Mouse (Mus musculus) ZHBTc4 (cell line): ENCODE results near the gene Sema5a.

Experiments used
- DNase-seq: peaks from one replicate; pipeline ENCODE4 v3.0.0-alpha.2; 2011; ENCODE audit warnings: low read depth, low spot score

The Sema5a gene

DNA sequence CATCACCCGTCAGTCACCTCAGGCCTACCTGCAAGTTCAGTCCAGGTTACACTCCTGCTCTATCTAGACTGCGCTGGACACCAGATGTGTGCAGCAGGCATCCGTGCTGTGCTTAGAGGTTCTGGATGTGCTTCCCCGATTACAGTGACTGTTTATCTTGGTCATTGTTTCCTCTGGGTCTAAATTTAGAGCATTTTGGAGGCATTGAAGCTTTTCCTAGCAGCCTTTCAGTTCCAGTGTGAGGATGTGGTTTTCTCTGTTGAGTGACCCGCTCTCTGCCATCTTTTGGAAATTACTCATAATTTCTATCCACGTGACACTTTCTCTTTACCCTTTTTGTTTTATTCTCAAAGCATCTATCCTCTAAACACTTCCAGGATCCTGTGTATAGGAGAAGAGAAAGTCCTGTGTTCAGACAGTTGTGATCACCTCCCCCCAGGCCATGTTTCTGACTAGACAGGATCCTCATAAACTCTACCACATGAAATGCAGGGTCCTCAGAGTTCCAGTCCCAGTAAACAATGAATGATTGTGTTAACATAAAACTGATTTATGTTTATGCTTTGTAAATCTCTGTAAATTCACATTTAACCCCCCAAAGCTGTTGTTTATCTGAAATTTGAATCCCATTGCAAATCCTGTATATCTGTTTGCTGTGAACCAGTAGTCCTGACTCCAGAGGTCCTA, 62.1 kb downstream of the Sema5a start:
- no peak for DNase-seq

DNA sequence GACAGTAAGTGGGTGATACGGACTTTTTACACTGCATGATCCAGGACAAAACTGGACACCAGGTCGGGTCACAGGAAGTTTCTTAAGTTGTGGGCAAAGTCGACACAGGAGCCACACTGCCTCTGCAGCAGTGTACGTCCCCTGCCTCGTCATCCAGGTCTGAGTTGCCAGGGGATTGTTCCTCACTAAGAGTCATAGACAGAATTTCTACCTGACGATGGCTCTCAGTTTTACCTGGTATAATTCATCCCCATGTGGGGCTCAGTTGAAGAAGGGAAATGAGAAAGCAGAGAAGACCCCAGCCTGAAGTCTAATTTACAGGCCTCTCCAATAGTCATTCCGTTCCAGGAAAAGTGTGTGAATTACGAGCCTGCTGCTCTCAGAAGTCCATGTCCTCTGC, 66.2 kb downstream of the Sema5a start:
- DNase-seq = no peak

DNA sequence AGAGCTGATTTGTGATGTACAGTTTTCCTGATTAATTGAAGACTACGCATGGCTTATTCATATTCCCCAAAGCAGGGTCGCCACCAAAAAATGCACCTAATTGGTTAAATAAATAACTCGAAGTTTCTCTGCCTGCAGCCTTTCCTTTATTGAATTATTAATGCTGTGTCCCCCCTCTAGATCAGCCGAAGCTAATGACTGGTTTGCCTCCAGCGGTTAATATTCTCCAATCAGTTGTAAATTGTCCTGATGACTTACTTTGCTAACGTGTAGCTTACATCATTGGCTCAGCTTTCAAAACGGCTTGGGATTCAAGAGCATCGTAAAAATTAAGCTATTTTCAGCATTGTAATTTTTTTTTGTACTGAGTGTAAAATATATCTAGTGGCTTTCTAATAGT, 66.7 kb downstream of the Sema5a start:
- DNase-seq = no peak

GRCm38 (mm10) chr15:32317074-32317473, 72.5 kb downstream of the Sema5a start:
- DNase-seq = no peak

- DNase-seq = no peak
These were observed 76.1 kb downstream of the Sema5a start for GRCm38 (mm10) chr15:32320739-32321138.

- DNase-seq = no peak
These were observed 78.0 kb downstream of the Sema5a start for GRCm38 (mm10) chr15:32322455-32323220.

DNA sequence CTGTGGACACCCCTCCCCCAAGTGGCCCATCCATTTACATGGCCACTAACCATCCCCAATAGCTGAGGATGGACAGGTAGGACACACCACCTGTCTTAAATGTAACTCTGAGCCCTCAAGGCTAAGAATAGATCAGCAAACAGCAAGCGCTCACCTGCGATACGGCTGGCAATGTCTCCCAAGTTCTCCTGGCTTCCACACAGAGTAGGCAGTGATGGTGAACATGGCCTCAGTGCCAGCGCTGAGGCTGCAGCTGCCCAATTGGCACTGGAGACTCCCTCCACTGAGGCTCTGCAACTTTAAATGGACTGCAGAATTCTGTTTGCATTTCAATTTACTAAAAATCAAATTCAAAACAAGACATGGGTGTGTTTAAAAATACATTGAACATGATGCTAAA, 78.6 kb downstream of the Sema5a start:
- no peak for DNase-seq

GRCm38 (mm10) chr15:32324105-32324504, 79.5 kb downstream of the Sema5a start:
- no peak for DNase-seq

- no peak for DNase-seq
These were observed 83.9 kb downstream of the Sema5a start for GRCm38 (mm10) chr15:32328370-32329004.

GRCm38 (mm10) chr15:32329670-32330330, 85.2 kb downstream of the Sema5a start:
- DNase-seq = no peak

GRCm38 (mm10) chr15:32330427-32330826, 85.8 kb downstream of the Sema5a start:
- DNase-seq = no peak

GRCm38 (mm10) chr15:32331037-32331436, 86.4 kb downstream of the Sema5a start:
- no peak for DNase-seq

- DNase-seq = no peak
These were observed 88.8 kb downstream of the Sema5a start for GRCm38 (mm10) chr15:32333456-32333855.

- DNase-seq = no peak
These were observed 93.2 kb downstream of the Sema5a start for GRCm38 (mm10) chr15:32337810-32338209.

DNA sequence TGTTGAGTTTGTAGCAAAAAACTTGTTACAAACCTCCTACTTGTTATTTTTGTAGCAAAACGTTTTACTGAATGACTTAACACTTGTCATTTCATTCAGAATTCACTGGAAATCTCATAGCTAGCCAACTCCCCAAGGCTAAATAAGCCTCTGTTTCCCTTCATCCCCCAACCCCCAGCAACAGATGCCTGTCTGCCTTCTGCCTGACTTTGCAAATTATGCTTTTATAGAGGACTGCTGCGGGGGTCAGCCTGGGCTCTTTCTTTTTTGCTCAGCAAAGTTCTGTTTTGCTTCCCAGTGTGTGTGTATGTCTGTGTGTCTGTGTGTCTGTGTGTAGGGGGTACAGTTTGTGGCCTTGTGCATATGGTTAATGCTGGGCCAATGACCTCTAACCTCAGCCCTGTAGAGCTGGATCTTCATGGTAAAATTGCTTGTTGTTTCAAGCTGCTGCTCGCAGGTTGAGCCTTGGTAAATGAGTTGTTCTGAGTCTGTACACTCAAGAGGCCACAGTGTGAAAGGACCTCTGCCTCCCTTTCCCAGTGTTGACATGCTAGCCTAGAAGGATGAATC, 94.2 kb downstream of the Sema5a start:
- no peak for DNase-seq

DNA sequence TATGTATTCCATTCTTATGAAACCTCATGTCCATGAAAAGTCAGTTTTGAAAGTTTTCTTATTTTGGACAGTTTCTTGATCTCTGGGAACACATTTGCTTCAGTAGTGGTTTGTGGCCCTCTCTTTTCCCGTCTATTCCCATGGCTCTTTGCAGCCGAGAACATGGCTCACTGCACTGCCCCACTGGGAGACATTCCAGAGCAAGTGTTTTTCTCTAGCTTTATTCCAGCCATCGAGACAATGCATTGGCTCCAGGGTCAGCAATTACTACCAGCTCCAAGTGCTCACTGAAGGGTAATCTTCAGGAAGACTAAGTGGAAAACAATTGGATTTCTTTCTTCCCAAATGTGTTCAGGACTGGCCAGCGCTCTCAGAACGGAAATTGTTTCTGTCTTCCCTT, 94.8 kb downstream of the Sema5a start:
- no peak for DNase-seq

DNA sequence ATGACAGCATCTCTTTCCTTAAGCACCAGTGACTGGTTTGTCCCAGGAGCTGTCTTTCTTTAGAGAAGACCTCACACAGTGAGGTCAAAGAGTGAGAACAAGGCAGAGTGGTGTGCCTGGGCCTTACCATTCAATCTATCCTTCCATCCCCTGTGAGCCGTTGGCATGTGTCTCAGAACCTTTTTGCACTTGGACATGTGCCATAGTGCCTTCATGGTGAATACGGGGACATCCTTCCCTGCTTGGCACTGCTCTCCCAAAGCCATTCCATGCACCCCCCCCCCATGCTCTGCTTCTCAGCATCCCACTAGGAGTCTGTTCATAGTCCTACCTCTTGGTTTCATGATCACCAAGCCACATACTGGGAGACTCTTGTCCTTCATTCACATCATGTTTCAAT, 96.8 kb downstream of the Sema5a start:
- no peak for DNase-seq

DNA sequence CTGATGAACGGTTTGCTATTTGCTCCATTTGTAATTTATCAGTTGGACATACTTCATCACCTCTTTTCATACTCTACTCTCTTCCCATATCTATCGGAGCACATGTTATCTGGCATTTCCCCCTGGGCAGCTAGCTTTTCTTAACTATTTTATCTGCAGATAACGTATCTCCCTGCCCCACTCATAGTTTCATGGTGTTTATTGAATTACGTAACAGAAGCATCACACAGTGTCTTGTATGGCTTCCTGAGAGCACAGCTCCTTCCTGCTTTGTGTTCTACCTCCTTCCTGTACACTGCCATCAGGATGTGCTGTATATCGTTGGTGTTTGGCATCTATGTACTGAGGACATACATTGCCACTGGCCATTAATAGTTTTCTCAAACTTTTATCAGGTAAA, 98.9 kb downstream of the Sema5a start:
- DNase-seq = no peak

DNA sequence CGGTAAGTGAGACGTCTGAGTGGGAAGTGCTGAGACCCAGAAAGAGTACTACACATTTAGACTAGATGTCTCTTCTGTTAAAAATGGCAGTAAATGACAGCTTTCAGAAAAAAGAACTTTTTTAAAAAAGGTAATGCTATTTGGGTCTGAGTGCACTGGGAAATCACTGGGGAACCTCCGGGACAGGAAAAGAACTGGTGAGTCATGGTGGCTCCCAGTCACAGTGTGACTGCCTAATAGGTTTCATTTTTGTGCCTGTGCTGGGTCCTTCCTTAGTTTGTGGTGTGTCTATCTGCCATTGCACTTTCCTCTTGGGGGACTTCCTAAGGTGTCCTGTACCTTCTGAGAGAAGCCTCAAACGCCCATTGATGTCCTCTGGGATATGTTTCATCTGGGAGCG, 102.7 kb downstream of the Sema5a start:
- DNase-seq = no peak

DNA sequence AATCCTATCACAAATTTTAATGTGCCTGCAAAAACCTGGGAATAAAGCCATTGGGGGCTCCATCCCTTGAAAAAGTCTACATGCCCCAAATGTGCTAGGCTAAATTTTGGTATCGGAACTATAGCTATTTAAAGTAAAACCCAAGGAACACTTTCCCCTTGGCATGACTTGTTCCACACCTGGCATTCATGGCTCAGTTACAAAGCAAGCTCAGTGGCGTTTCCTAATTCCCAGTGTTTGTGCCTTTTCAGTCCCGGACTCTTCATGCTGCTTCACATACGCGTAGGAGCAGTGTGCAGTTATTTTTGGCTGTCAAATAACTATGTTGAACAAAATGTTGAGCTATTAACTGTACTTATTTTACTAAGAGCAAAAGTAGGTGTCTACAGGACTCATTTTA, 104.7 kb downstream of the Sema5a start:
- no peak for DNase-seq

DNA sequence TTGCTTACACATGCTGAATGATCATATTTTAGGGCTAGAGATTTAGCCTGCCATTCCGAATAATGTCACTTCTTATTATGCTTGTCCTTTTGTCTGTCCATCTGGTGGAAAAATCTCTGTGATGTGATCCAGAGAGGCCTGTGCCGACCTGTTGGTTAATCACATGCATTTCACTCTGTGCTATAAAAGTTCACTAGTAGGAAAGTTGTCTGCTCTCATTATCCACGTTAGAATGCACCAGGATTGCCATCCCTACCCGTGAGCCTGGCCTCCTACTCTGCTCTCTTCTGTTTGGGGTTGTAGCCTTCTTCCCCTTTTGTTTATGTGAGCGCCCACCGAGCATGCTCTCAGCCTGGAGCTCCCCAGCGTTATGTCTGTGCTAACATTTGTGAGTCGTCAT, 108.4 kb downstream of the Sema5a start:
- DNase-seq = no peak

GRCm38 (mm10) chr15:32353513-32353912, 108.9 kb downstream of the Sema5a start:
- DNase-seq = no peak
